Mouse (Mus musculus): ENCODE measurements around the gene Sntg2.

The Sntg2 gene

GRCm38 (mm10) chr12:30272242-30272985 is 100.8 kb downstream of the Sntg2 start:
- no peak for DNase-seq (ENCODE audit: low spot score)

- no peak for DNase-seq (ENCODE audit: low spot score)
Observed at GRCm38 (mm10) chr12:30264206-30264605, 109.0 kb downstream of the Sntg2 start.

DNA sequence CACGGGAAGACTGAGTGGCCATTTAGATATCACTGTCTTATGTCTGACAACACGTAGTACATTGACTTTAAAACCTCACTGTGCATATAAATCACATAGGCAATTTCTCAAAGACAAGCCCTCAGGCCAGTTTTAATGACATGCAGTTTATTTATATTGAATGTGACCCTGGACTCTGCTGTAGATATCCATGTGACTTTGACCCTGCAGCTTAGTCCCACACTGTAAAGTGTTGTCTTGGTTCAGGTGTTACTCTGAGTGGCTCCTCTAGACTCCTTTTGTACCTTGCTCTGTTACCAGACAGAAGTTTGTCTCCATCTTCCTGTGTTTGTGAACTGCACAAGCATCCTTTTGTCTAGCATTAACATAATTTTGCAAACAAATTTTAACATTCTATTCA is 112.0 kb downstream of the Sntg2 start:
- peak; percentile 7 for DNase-seq (ENCODE audit: low spot score)

DNA sequence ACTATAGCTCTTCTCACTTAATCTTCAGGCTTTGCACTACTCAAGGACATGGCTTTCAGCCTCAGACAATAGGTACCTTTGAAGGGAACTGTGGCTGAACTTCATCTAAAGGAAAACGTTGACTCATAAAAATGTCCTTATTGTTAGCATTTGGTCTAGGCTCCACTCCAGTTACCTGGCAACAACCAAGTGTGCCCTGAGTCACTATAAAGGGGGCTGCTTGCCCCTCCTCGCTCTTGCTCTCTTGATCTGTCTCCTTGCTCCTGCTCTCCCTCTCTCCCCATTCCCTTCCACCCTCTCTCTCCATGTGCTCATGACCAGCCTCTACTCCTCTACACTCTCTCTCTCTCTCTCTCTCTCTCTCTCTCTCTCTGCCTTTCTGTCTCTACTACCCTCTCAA is 114.5 kb downstream of the Sntg2 start:
- DNase-seq (ENCODE audit: low spot score): no peak

DNA sequence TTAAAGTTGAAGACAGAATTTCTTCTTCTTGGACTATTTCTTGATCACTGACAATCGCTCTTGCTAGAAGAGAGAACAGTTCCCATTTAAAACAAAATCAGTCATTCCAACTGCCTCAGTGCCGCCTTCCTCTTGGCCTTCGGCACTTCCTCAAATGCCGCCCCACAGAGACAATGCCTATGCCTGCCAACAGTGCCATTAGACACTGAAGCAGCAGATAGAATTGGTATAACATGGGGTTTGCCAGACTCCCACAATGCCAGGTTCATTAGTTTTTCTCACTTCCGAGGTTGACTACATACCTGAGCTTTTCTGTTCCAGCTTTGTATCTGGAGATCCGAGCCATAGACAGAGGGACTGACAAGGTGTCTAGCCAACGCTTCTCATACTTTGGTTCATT is 115.5 kb downstream of the Sntg2 start:
- no peak for DNase-seq (ENCODE audit: low spot score)

- DNase-seq (ENCODE audit: low spot score): no peak
Observed at GRCm38 (mm10) chr12:30256207-30256606, 117.0 kb downstream of the Sntg2 start.

- DNase-seq (ENCODE audit: low spot score): no peak
Observed at GRCm38 (mm10) chr12:30254581-30254980, 118.6 kb downstream of the Sntg2 start.

DNA sequence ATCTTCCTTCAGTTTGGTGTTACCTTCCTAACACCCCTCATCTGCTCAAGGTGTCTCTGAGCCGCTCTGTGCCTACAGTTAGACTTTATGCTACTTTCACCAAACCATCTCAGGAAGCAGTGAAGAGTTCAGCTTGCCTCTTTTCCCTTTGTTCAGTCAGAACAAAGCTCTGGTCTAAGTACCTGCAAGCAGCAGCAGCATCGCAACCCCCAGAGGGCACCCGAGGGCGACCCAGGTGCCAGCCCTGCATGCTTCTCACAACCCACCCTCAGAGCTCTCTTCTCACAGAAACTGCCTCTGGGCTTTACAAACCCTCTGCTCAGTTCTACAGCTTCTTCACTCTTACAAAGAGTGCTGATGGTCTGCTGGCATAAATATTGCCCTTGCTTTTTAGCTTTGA is 120.8 kb downstream of the Sntg2 start:
- no peak for DNase-seq (ENCODE audit: low spot score)

DNA sequence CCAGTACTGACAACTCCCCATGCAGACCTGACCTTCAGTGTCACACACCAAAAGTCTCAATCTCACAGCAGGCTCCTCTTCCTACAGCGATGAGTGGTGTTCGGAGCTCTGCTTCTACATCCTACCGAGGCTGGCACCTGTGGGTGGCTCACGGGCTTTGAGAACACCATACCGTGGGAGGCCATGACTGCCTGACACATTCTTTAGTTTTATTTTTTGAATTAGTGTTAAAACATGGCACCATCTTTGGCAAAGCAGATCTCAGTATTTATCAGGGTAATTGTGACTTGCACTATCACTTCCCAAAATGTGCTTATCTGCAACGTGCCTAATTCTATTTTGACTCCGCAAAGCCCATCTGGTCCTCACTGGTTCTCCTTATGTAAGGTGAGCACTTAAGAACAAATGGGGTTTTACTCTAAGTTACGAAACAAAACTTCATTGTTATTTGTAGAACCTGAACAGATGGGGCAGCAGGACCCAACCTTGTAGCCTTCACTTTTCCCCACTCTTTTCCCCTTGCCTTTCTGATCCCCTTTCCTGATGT is 121.8 kb downstream of the Sntg2 start:
- DNase-seq (ENCODE audit: low spot score): no peak

DNA sequence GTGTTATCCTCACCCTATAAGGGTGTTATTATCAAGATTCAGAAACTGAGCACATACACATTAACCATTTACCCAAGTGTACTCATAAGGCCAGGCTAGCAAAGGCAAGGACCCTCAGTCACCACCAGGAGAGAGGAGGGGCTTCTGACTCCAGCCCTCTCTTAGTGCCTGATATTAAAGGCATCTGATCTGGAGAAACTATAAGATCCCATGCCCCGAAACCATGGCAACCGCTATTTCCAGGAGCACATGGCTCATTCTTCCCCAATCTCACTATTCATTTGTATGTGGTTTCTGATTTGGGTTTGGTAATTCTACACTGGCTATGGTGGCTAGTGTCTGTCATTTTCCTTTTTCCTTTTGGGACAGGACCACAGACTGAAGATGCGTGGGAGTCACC is 124.1 kb downstream of the Sntg2 start:
- DNase-seq (ENCODE audit: low spot score): no peak

DNA sequence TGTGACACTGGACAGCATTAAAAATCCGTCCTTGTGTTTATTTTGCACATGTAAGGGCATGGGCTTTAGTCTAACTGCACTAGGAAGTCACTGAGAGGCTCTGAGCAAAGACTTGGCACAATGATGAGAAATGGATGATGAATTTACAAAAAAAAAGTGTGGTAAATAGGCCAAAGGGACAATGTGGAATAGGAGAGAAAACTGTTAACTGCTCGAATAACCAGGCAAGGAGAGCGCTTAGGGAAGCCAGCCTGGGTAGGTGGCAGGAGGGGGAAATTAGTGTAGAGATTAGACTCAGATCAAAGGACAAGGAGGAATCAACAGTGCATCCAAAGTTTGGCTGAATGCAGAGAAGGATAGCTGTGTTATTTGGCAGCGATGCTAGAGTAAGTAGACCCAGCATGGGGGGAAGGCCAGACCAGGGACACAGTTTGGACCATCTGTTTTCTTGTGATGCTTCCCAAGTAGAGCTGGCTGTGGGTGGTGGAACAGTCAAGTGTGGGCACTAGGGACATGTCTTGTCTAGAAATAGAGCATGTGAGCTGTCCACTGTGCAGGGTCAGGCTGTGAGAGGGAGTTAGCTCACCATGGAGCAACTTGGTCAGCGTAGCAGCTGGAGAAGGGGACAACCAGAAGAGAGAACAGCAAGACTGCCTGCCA is 126.8 kb downstream of the Sntg2 start:
- DNase-seq (ENCODE audit: low spot score): no peak

GRCm38 (mm10) chr12:30244194-30244593 is 129.0 kb downstream of the Sntg2 start:
- DNase-seq (ENCODE audit: low spot score): no peak

- no peak for DNase-seq (ENCODE audit: low spot score)
Observed at GRCm38 (mm10) chr12:30240891-30241290, 132.3 kb downstream of the Sntg2 start.

DNA sequence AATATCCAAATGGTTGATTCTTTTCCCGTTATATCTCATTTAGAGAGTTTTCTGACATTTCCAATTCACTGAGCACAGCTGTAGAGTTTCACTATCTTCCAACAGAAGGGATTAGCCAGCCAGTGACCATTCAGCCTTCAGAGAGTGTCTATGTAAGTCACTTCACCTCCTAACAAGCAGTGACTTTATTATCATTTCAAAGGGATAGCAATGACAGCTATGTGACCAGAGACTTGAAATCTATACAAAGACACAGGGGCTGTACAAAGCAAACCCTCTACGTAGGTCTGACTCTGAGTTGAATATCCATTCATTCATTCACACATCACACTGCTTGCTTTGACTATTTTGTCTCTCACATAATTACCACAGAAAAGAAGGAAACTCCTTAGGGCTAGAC is 138.2 kb downstream of the Sntg2 start:
- DNase-seq (ENCODE audit: low spot score): no peak

DNA sequence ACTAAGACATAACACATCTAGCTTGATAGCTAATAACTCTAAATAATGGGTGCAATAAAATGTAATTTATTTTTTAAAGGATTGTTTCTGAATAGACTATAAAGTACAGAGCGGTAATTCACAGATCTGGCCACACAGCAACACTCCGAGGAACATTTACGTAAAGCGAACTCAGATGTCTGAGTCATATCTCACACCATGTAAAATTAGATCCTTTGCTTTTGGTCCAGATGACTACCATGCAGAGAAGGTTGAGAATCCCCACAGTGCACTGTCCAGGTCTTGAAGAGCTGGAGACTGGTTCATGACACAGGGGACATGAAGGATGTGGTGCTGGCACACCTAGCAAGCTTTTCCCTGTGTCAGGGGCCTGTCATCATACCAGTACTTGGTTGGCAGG is 145.2 kb downstream of the Sntg2 start:
- DNase-seq (ENCODE audit: low spot score): no peak

GRCm38 (mm10) chr12:30226247-30226646 is 146.9 kb downstream of the Sntg2 start:
- DNase-seq (ENCODE audit: low spot score): no peak

- DNase-seq (ENCODE audit: low spot score): no peak
Observed at GRCm38 (mm10) chr12:30216762-30217441, 156.3 kb downstream of the Sntg2 start.

GRCm38 (mm10) chr12:30214761-30215160 is 158.4 kb downstream of the Sntg2 start:
- no peak for DNase-seq (ENCODE audit: low spot score)

DNA sequence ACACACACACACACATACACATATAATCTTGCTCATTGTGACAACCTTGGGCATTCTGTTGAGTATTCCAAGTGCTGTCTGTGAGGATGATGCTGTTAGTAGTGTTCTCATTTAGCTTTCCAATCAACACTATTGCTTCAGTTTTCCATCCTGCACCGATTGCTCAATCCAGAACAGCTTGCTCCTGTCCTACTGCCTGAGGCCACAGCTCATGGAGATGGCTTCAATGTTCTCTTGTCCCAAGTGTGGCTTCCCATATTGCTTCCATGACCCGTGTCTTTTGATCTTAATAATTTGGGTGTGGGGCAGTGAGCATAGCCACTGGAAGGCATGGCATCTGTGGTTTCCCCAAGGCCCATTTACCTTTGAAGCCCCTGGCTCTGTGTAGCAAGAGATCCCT is 162.8 kb downstream of the Sntg2 start:
- no peak for DNase-seq (ENCODE audit: low spot score)

DNA sequence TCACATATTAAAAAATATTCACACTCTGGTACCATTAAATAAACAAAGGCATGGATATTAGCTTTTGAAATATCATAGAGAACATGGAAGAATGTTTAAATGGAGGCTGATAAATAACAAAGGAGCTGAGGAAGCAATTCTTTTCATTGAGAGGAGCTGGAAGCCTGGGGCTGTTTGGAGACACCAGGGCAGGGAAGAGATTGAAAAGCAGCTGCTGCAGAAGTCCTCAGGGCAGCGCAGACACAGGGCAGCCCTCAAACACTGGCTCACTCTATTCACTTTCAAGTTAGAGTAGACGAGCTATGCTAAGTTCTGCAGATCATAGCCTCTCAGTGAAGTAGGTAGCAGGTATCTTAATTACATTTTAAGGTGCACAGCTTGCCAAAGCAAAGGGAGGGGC is 164.6 kb downstream of the Sntg2 start:
- DNase-seq (ENCODE audit: low spot score): no peak

DNA sequence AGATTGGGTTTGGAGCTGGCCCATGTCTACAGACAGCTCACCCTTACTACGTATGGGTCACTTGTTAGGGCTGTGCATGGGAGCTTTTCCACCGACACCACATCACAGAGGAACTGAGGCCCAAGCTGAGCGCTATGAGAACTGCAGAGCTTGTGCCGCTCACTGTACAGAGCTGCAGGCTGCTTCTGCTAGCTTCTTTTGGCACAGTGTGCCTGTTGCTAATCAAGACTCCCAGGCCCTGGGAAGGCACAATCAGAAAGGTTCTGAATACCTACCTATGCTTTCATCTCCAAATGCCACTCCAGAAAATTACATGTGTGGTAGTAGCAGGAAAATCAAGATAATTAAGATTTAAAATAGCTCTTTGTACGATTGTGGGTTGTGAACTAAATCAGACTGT is 165.1 kb downstream of the Sntg2 start:
- DNase-seq (ENCODE audit: low spot score): no peak

GRCm38 (mm10) chr12:30204457-30204856 is 168.7 kb downstream of the Sntg2 start:
- DNase-seq (ENCODE audit: low spot score): no peak

DNA sequence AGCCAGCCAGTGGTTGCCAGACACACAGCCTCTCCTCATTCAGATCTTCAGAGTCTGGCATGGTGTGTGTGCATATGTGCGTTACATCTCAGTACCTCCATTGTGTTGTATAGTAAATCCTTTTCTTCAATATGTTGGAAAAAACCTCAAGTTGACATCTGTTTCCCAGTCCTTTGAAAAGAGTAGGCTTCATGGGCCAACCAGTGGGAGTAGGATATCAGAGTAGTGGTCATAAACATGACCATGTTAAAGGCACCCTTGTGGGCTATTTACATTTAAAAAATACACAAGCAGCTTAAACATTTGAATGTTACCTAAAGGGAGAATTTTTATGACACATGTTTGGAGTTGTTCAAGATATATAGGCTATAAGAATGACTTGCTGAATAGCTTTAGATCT is 170.4 kb downstream of the Sntg2 start:
- DNase-seq (ENCODE audit: low spot score): no peak

Data from testis, postnatal 10 days (tissue).